Mouse (Mus musculus): ENCODE measurements around the gene Rwdd4a. TPM values are rescaled to one million over a fixed set of nuclear protein-coding genes. Genes with fewer than 3 reads are reported as not detected.
A peak's percentile ranks its signal among the peaks of the same experiment; 100 is the strongest.

The Rwdd4a gene
- polyA plus RNA-seq, 1 experiment from 2014 or later, result 32.0 TPM

DNA sequence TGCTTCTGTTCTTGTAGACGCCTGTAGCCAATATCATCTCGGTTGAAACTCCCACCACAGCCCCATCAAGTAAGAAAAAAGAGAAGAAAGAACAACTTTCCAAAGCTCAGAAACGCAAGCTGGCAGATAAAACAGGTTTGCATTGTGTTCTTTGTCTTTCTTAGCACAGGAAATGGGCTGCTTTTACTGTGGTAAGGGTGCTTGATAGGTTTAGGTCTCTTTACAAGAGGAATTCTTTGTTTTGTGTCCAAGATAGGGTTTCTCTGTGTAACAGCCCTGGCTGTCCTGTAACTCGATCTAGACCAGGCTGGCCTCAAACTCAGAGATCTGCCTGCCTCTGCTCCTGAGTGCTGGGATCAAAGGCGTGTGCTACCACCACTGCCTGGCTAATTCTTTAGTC is 10.6 kb downstream of the Rwdd4a start:
- H3K9me3 ChIP-seq (ENCODE audit: low read length), result no peaks in the 10 kb centered on the region
- no peak overlapping the region for H3K9ac ChIP-seq (replicated peaks)
- DNase-seq (no peak), ATAC-seq (no peak)
- H3K4me1 ChIP-seq (ENCODE audit: insufficient read depth), result no peaks in the 10 kb centered on the region
- H3K27ac ChIP-seq (ENCODE audit: low read depth), result no peak overlapping the region
- peaks cover 52% of the 10 kb centered on the region for H3K36me3 ChIP-seq (replicated peaks; ENCODE audit: insufficient read depth, low read length)
- H3K27me3 ChIP-seq (ENCODE audit: insufficient read depth, low read length), result no peaks in the 10 kb centered on the region
- H3K4me3 ChIP-seq (ENCODE audit: low read depth, low read length), result no peak overlapping the region
- 82% methylated on average over 5 of the region's 5 CpGs for WGBS (ENCODE audit: insufficient replicate concordance)
- H3K4me2 ChIP-seq (ENCODE audit: low read depth, low read length), result no peak overlapping the region
- TF ChIP-seq CTCF (IDR thresholded peaks at IDR 0.05; ENCODE audit: low read depth) (no peak), EP300 (IDR thresholded peaks at IDR 0.05; ENCODE audit: low read depth) (no peak)

DNA sequence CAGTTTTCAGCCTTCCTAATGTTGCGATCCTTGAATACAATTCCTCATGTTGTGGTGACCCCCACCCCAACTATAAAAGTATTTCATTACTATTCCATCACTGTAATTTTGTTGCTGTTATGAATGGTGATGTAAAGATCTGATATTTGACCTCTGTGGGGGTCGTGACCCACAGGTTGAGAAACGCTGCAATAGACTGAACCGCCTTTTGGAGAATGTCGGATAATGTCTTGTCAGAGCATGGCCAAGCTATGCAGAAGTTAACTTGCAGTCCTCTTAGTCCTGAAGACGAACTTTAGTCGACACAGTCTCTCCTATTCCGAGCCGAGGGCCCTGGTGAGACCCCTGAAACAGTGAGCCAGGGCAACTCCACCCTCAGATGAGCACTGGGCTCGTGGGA is 13.6 kb downstream of the Rwdd4a start:
- Histone ChIP-seq H3K4me2 (ENCODE audit: low read depth, low read length) (no peak overlapping the region), H3K27me3 (ENCODE audit: insufficient read depth, low read length) (no peaks in the 10 kb centered on the region), H3K9ac (replicated peaks) (no peak overlapping the region), H3K4me3 (ENCODE audit: low read depth, low read length) (no peak overlapping the region), H3K4me1 (ENCODE audit: insufficient read depth) (no peaks in the 10 kb centered on the region), H3K27ac (ENCODE audit: low read depth) (no peak overlapping the region), H3K9me3 (ENCODE audit: low read length) (no peaks in the 10 kb centered on the region), H3K36me3 (replicated peaks; ENCODE audit: insufficient read depth, low read length) (peaks cover 62% of the 10 kb centered on the region)
- no peak for TF ChIP-seq EP300 (IDR thresholded peaks at IDR 0.05; ENCODE audit: low read depth)
- TF ChIP-seq CTCF (IDR thresholded peaks at IDR 0.05; ENCODE audit: low read depth), result no peak
- ATAC-seq (no peak), DNase-seq (no peak)
- WGBS (ENCODE audit: insufficient replicate concordance), result 92% methylated on average over 10 of the region's 10 CpGs

GRCm38 (mm10) chr8:47553613-47554012 is 20.1 kb downstream of the Rwdd4a start:
- Histone ChIP-seq H3K27ac (ENCODE audit: low read depth) (no peak overlapping the region), H3K9me3 (ENCODE audit: low read length) (no peaks in the 10 kb centered on the region), H3K4me1 (ENCODE audit: insufficient read depth) (no peaks in the 10 kb centered on the region), H3K27me3 (ENCODE audit: insufficient read depth, low read length) (no peaks in the 10 kb centered on the region), H3K4me3 (ENCODE audit: low read depth, low read length) (no peak overlapping the region), H3K4me2 (ENCODE audit: low read depth, low read length) (no peak overlapping the region), H3K9ac (replicated peaks) (no peak overlapping the region), H3K36me3 (replicated peaks; ENCODE audit: insufficient read depth, low read length) (peaks cover 13% of the 10 kb centered on the region)
- 75% methylated on average over 6 of the region's 6 CpGs for whole genome bisulfite sequencing (ENCODE audit: insufficient replicate concordance)
- ATAC-seq, result no peak
- DNase-seq, result peak; percentile 29
- TF ChIP-seq EP300 (IDR thresholded peaks at IDR 0.05; ENCODE audit: low read depth), result no peak
- TF ChIP-seq CTCF (IDR thresholded peaks at IDR 0.05; ENCODE audit: low read depth), result peak; percentile 55

DNA sequence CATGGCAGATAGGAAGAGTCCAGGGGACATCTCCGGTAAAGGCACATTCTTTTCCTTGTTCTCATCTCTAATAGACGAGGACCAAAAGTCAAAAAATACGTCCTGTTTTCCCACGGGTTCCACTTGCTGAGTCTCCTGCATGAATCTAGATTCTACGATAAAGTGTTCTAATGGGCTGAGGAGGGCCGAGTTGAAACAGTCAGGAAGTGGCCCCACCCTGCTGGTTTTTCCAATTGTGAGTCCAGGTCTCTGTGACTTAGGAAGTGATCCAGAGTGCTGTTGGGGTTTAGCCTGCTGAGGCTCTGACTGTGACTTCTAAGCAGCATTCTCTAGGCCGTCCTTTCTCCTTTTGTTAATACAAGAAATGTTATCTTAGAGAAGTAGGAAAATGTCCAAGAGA is 23.0 kb downstream of the Rwdd4a start:
- H3K9me3 ChIP-seq (ENCODE audit: low read length), result no peaks in the 10 kb centered on the region
- no peaks in the 10 kb centered on the region; the same call in 1 of the 2 replicates for H3K36me3 ChIP-seq (replicated peaks; ENCODE audit: insufficient read depth, low read length)
- no peaks in the 10 kb centered on the region for H3K27me3 ChIP-seq (ENCODE audit: insufficient read depth, low read length)
- DNase-seq, result no peak
- H3K4me3 ChIP-seq (ENCODE audit: low read depth, low read length), result no peak overlapping the region
- WGBS (ENCODE audit: insufficient replicate concordance), result 65% methylated on average over 7 of the region's 7 CpGs
- no peak overlapping the region for H3K9ac ChIP-seq (replicated peaks)
- H3K4me2 ChIP-seq (ENCODE audit: low read depth, low read length), result no peak overlapping the region
- TF ChIP-seq CTCF (IDR thresholded peaks at IDR 0.05; ENCODE audit: low read depth) (no peak), EP300 (IDR thresholded peaks at IDR 0.05; ENCODE audit: low read depth) (no peak)
- no peak for ATAC-seq
- H3K4me1 ChIP-seq (ENCODE audit: insufficient read depth), result no peaks in the 10 kb centered on the region
- no peak overlapping the region for H3K27ac ChIP-seq (ENCODE audit: low read depth)

- DNase-seq (no peak), ATAC-seq (peak; percentile 64)
- Histone ChIP-seq H3K4me1 (ENCODE audit: insufficient read depth) (no peaks in the 10 kb centered on the region), H3K9me3 (ENCODE audit: low read length) (no peaks in the 10 kb centered on the region), H3K4me3 (ENCODE audit: low read depth, low read length) (no peak overlapping the region), H3K9ac (replicated peaks) (no peak overlapping the region), H3K36me3 (replicated peaks; ENCODE audit: insufficient read depth, low read length) (no peaks in the 10 kb centered on the region), H3K27ac (ENCODE audit: low read depth) (peak overlapping the region; percentile 30; the same call in 1 of the 2 replicates), H3K4me2 (ENCODE audit: low read depth, low read length) (no peak overlapping the region), H3K27me3 (ENCODE audit: insufficient read depth, low read length) (no peaks in the 10 kb centered on the region)
- no peak for TF ChIP-seq EP300 (IDR thresholded peaks at IDR 0.05; ENCODE audit: low read depth)
- TF ChIP-seq CTCF (IDR thresholded peaks at IDR 0.05; ENCODE audit: low read depth), result no peak
- WGBS (ENCODE audit: insufficient replicate concordance), result 48% methylated on average over 7 of the region's 7 CpGs
Measured at GRCm38 (mm10) chr8:47558274-47558673, 24.8 kb downstream of the Rwdd4a start.

- Histone ChIP-seq H3K27ac (ENCODE audit: low read depth) (no peak overlapping the region), H3K9ac (replicated peaks) (no peak overlapping the region), H3K36me3 (replicated peaks; ENCODE audit: insufficient read depth, low read length) (no peaks in the 10 kb centered on the region), H3K27me3 (ENCODE audit: insufficient read depth, low read length) (no peaks in the 10 kb centered on the region), H3K4me3 (ENCODE audit: low read depth, low read length) (no peak overlapping the region), H3K4me2 (ENCODE audit: low read depth, low read length) (no peak overlapping the region), H3K9me3 (ENCODE audit: low read length) (no peaks in the 10 kb centered on the region), H3K4me1 (ENCODE audit: insufficient read depth) (no peaks in the 10 kb centered on the region)
- ATAC-seq (no peak), DNase-seq (no peak)
- no peak for TF ChIP-seq EP300 (IDR thresholded peaks at IDR 0.05; ENCODE audit: low read depth)
- no peak for TF ChIP-seq CTCF (IDR thresholded peaks at IDR 0.05; ENCODE audit: low read depth)
- 84% methylated on average over 7 of the region's 7 CpGs for WGBS (ENCODE audit: insufficient replicate concordance)
Measured at GRCm38 (mm10) chr8:47560801-47561200, 27.3 kb downstream of the Rwdd4a start.

DNA sequence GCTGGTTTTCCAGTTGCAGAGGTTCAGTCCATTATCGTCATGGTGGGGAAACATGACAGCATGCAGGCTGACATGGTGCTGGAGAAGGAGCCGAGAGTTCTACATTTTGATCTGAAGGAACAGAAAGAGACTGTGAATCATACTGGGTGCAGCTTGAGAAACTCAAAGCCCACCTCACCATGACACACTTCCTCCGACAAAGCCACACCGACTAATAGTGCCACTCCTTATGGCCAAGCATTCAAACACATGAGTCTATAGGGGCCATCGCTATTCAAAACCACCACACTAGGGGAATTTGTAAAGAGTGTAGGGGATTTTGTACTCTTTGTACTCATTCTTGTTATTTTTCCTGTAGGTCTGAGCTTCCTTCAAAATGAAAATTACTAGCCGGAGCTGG is 33.1 kb downstream of the Rwdd4a start:
- 88% methylated on average over 6 of the region's 6 CpGs for WGBS (ENCODE audit: insufficient replicate concordance)
- no peaks in the 10 kb centered on the region for H3K27me3 ChIP-seq (ENCODE audit: insufficient read depth, low read length)

More for the DNA sequence above, 33.1 kb downstream of the Rwdd4a start:
- DNase-seq (no peak), ATAC-seq (no peak)
- H3K4me1 ChIP-seq (ENCODE audit: insufficient read depth), result no peaks in the 10 kb centered on the region
- no peak overlapping the region for H3K4me2 ChIP-seq (ENCODE audit: low read depth, low read length)
- no peak for TF ChIP-seq EP300 (IDR thresholded peaks at IDR 0.05; ENCODE audit: low read depth)
- TF ChIP-seq CTCF (IDR thresholded peaks at IDR 0.05; ENCODE audit: low read depth), result no peak
- no peak overlapping the region for H3K27ac ChIP-seq (ENCODE audit: low read depth)
- no peaks in the 10 kb centered on the region for H3K36me3 ChIP-seq (replicated peaks; ENCODE audit: insufficient read depth, low read length)
- no peaks in the 10 kb centered on the region for H3K9me3 ChIP-seq (ENCODE audit: low read length)
- no peak overlapping the region for H3K4me3 ChIP-seq (ENCODE audit: low read depth, low read length)
- H3K9ac ChIP-seq (replicated peaks), result no peak overlapping the region
